Mouse (Mus musculus): ENCODE results near the gene Obscn. TPM values are rescaled to one million over a fixed set of nuclear protein-coding genes. Genes with fewer than 3 reads are reported as not detected.

The Obscn gene
- polyA plus RNA-seq, 1 experiment from 2014 or later: 0.37 TPM

GRCm38 (mm10) chr11:58989166-58989565 is 147.0 kb downstream of the Obscn start:
- Histone ChIP-seq H3K36me3 (ENCODE audit: control insufficient read depth, insufficient read depth, low read length) (peaks cover 73% of the 10 kb centered on the region), H3K9me3 (ENCODE audit: control insufficient read depth, low read length) (no peaks in the 10 kb centered on the region), H3K27me3 (ENCODE audit: control insufficient read depth, insufficient read depth, low read length) (peaks cover 1% of the 10 kb centered on the region; the same call in 1 of the 2 replicates), H3K4me3 (replicated peaks; ENCODE audit: low read depth, low read length) (no peak overlapping the region), H3K27ac (replicated peaks; ENCODE audit: low read depth, low read length) (no peak overlapping the region), H3K9ac (replicated peaks; ENCODE audit: low read length) (no peak overlapping the region), H3K4me2 (ENCODE audit: low read length) (no peak overlapping the region), H3K4me1 (ENCODE audit: control insufficient read depth, insufficient read depth, low read length) (no peaks in the 10 kb centered on the region)
- ATAC-seq (ENCODE audit: low FRiP score, low TSS enrichment): no peak
- DNase-seq: no peak
- 96% methylated on average over 4 of the region's 4 CpGs for WGBS

- Histone ChIP-seq H3K27me3 (ENCODE audit: control insufficient read depth, insufficient read depth, low read length) (no peaks in the 10 kb centered on the region), H3K27ac (replicated peaks; ENCODE audit: low read depth, low read length) (no peak overlapping the region), H3K4me2 (ENCODE audit: low read length) (no peak overlapping the region), H3K4me1 (ENCODE audit: control insufficient read depth, insufficient read depth, low read length) (no peaks in the 10 kb centered on the region), H3K4me3 (replicated peaks; ENCODE audit: low read depth, low read length) (no peak overlapping the region), H3K36me3 (ENCODE audit: control insufficient read depth, insufficient read depth, low read length) (peaks cover 80% of the 10 kb centered on the region), H3K9me3 (ENCODE audit: control insufficient read depth, low read length) (no peaks in the 10 kb centered on the region), H3K9ac (replicated peaks; ENCODE audit: low read length) (no peak overlapping the region)
- ATAC-seq (ENCODE audit: low FRiP score, low TSS enrichment): no peak
- no peak for DNase-seq
- WGBS: 96% methylated on average over 3 of the region's 3 CpGs
These were observed 150.8 kb downstream of the Obscn start for GRCm38 (mm10) chr11:58985299-58985917.

GRCm38 (mm10) chr11:58984657-58985056 is 151.5 kb downstream of the Obscn start:
- 93% methylated on average over 7 of the region's 7 CpGs for WGBS
- H3K36me3 ChIP-seq (ENCODE audit: control insufficient read depth, insufficient read depth, low read length): peaks cover 73% of the 10 kb centered on the region
- no peak overlapping the region for H3K27ac ChIP-seq (replicated peaks; ENCODE audit: low read depth, low read length)
- no peak for DNase-seq
- no peaks in the 10 kb centered on the region for H3K9me3 ChIP-seq (ENCODE audit: control insufficient read depth, low read length)
- no peak overlapping the region for H3K4me3 ChIP-seq (replicated peaks; ENCODE audit: low read depth, low read length)
- no peak overlapping the region for H3K4me2 ChIP-seq (ENCODE audit: low read length)
- H3K27me3 ChIP-seq (ENCODE audit: control insufficient read depth, insufficient read depth, low read length): no peaks in the 10 kb centered on the region
- no peak overlapping the region for H3K9ac ChIP-seq (replicated peaks; ENCODE audit: low read length)
- no peak for ATAC-seq (ENCODE audit: low FRiP score, low TSS enrichment)
- H3K4me1 ChIP-seq (ENCODE audit: control insufficient read depth, insufficient read depth, low read length): peaks cover 6% of the 10 kb centered on the region; the same call in 1 of the 2 replicates

GRCm38 (mm10) chr11:58983691-58984341 is 152.4 kb downstream of the Obscn start:
- ATAC-seq (ENCODE audit: low FRiP score, low TSS enrichment): no peak
- Histone ChIP-seq H3K36me3 (ENCODE audit: control insufficient read depth, insufficient read depth, low read length) (peaks cover 64% of the 10 kb centered on the region), H3K27ac (replicated peaks; ENCODE audit: low read depth, low read length) (no peak overlapping the region), H3K27me3 (ENCODE audit: control insufficient read depth, insufficient read depth, low read length) (no peaks in the 10 kb centered on the region), H3K4me2 (ENCODE audit: low read length) (no peak overlapping the region), H3K9me3 (ENCODE audit: control insufficient read depth, low read length) (no peaks in the 10 kb centered on the region), H3K9ac (replicated peaks; ENCODE audit: low read length) (no peak overlapping the region), H3K4me3 (replicated peaks; ENCODE audit: low read depth, low read length) (no peak overlapping the region), H3K4me1 (ENCODE audit: control insufficient read depth, insufficient read depth, low read length) (peaks cover 15% of the 10 kb centered on the region)
- DNase-seq: no peak
- WGBS: 91% methylated on average over 6 of the region's 6 CpGs

- Histone ChIP-seq H3K9me3 (ENCODE audit: control insufficient read depth, low read length) (no peaks in the 10 kb centered on the region), H3K4me3 (replicated peaks; ENCODE audit: low read depth, low read length) (no peak overlapping the region), H3K27ac (replicated peaks; ENCODE audit: low read depth, low read length) (no peak overlapping the region), H3K27me3 (ENCODE audit: control insufficient read depth, insufficient read depth, low read length) (no peaks in the 10 kb centered on the region), H3K9ac (replicated peaks; ENCODE audit: low read length) (no peak overlapping the region), H3K4me2 (ENCODE audit: low read length) (no peak overlapping the region), H3K4me1 (ENCODE audit: control insufficient read depth, insufficient read depth, low read length) (peaks cover 18% of the 10 kb centered on the region), H3K36me3 (ENCODE audit: control insufficient read depth, insufficient read depth, low read length) (peaks cover 53% of the 10 kb centered on the region)
- DNase-seq (no peak), ATAC-seq (ENCODE audit: low FRiP score, low TSS enrichment) (no peak)
- 90% methylated on average over 18 of the region's 18 CpGs for WGBS
These were observed 153.6 kb downstream of the Obscn start for GRCm38 (mm10) chr11:58982471-58983097.

GRCm38 (mm10) chr11:58981541-58982447 is 154.4 kb downstream of the Obscn start:
- ATAC-seq (ENCODE audit: low FRiP score, low TSS enrichment) (no peak), DNase-seq (peak; percentile 70)
- no peaks in the 10 kb centered on the region for H3K9me3 ChIP-seq (ENCODE audit: control insufficient read depth, low read length)
- H3K4me2 ChIP-seq (ENCODE audit: low read length): no peak overlapping the region
- H3K36me3 ChIP-seq (ENCODE audit: control insufficient read depth, insufficient read depth, low read length): peaks cover 45% of the 10 kb centered on the region
- no peaks in the 10 kb centered on the region for H3K27me3 ChIP-seq (ENCODE audit: control insufficient read depth, insufficient read depth, low read length)
- 60% methylated on average over 14 of the region's 14 CpGs for WGBS
- H3K4me1 ChIP-seq (ENCODE audit: control insufficient read depth, insufficient read depth, low read length): peaks cover 21% of the 10 kb centered on the region
- no peak overlapping the region for H3K27ac ChIP-seq (replicated peaks; ENCODE audit: low read depth, low read length)
- H3K9ac ChIP-seq (replicated peaks; ENCODE audit: low read length): no peak overlapping the region
- no peak overlapping the region for H3K4me3 ChIP-seq (replicated peaks; ENCODE audit: low read depth, low read length)

- Histone ChIP-seq H3K4me1 (ENCODE audit: control insufficient read depth, insufficient read depth, low read length) (peaks cover 22% of the 10 kb centered on the region), H3K27me3 (ENCODE audit: control insufficient read depth, insufficient read depth, low read length) (no peaks in the 10 kb centered on the region), H3K9me3 (ENCODE audit: control insufficient read depth, low read length) (no peaks in the 10 kb centered on the region), H3K27ac (replicated peaks; ENCODE audit: low read depth, low read length) (no peak overlapping the region), H3K9ac (replicated peaks; ENCODE audit: low read length) (no peak overlapping the region), H3K4me2 (ENCODE audit: low read length) (no peak overlapping the region), H3K4me3 (replicated peaks; ENCODE audit: low read depth, low read length) (no peak overlapping the region), H3K36me3 (ENCODE audit: control insufficient read depth, insufficient read depth, low read length) (peaks cover 33% of the 10 kb centered on the region)
- DNase-seq: no peak
- WGBS: 73% methylated on average over 5 of the region's 5 CpGs
- no peak for ATAC-seq (ENCODE audit: low FRiP score, low TSS enrichment)
These were observed 155.7 kb downstream of the Obscn start for GRCm38 (mm10) chr11:58980381-58980990.

GRCm38 (mm10) chr11:58979661-58980060 is 156.5 kb downstream of the Obscn start:
- H3K36me3 ChIP-seq (ENCODE audit: control insufficient read depth, insufficient read depth, low read length): peaks cover 25% of the 10 kb centered on the region
- H3K27me3 ChIP-seq (ENCODE audit: control insufficient read depth, insufficient read depth, low read length): no peaks in the 10 kb centered on the region
- peaks cover 22% of the 10 kb centered on the region for H3K4me1 ChIP-seq (ENCODE audit: control insufficient read depth, insufficient read depth, low read length)
- DNase-seq (no peak), ATAC-seq (ENCODE audit: low FRiP score, low TSS enrichment) (no peak)
- no peaks in the 10 kb centered on the region for H3K9me3 ChIP-seq (ENCODE audit: control insufficient read depth, low read length)
- WGBS: 87% methylated on average over 7 of the region's 7 CpGs
- peak overlapping the region; percentile 92 for H3K4me3 ChIP-seq (replicated peaks; ENCODE audit: low read depth, low read length)
- H3K27ac ChIP-seq (replicated peaks; ENCODE audit: low read depth, low read length): no peak overlapping the region
- H3K9ac ChIP-seq (replicated peaks; ENCODE audit: low read length): peak overlapping the region; percentile 29; the same call in 1 of the 2 replicates
- H3K4me2 ChIP-seq (ENCODE audit: low read length): peak overlapping the region; percentile 99

Measured in midbrain, embryonic 14.5 days (tissue).